Mouse (Mus musculus): Measurements from ENCODE around the gene Il31ra. TPM values are rescaled to one million over a fixed set of nuclear protein-coding genes. Genes with fewer than 3 reads are reported as not detected.
"Not testable (repeated sequence)": the region's sequence is repeated elsewhere in the genome, so short reads cannot be mapped to it uniquely, and the experiment has no call there.

The Il31ra gene
- total RNA-seq (2021), result not detected

GRCm38 (mm10) chr13:112594260-112594659, at the start of gene Il31ra:
Gene Il31ra (minus strand): TSS chr13:112594360.
- DNase-seq (ENCODE audit: low spot score); intact Hi-C loops (cut with DNase I): not testable (repeated sequence)

GRCm38 (mm10) chr13:112642897-112643296, 48.7 kb upstream of the Il31ra start:
- intact Hi-C loops (cut with DNase I), result no loop called here
- no peak for DNase-seq (ENCODE audit: low spot score)

- intact Hi-C loops (cut with DNase I), result no loop called here
- DNase-seq (ENCODE audit: low spot score), result no peak
Observed at GRCm38 (mm10) chr13:112639111-112639510, 45.0 kb upstream of the Il31ra start.

GRCm38 (mm10) chr13:112636498-112636897, 42.3 kb upstream of the Il31ra start:
- DNase-seq (ENCODE audit: low spot score), result no peak
- intact Hi-C loops (cut with DNase I), result no loop called here

GRCm38 (mm10) chr13:112635174-112635837, 41.1 kb upstream of the Il31ra start:
- DNase-seq (ENCODE audit: low spot score), result no peak
- intact Hi-C loops (cut with DNase I), result no loop called here

GRCm38 (mm10) chr13:112625566-112625965, 31.4 kb upstream of the Il31ra start:
- intact Hi-C loops (cut with DNase I), result no loop called here
- no peak for DNase-seq (ENCODE audit: low spot score)

GRCm38 (mm10) chr13:112624622-112625021, 30.5 kb upstream of the Il31ra start:
- DNase-seq (ENCODE audit: low spot score), result no peak
- intact Hi-C loops (cut with DNase I), result no loop called here

- intact Hi-C loops (cut with DNase I), result no loop called here
- DNase-seq (ENCODE audit: low spot score), result no peak
Observed at GRCm38 (mm10) chr13:112623656-112624055, 29.5 kb upstream of the Il31ra start.

GRCm38 (mm10) chr13:112621592-112621991, 27.4 kb upstream of the Il31ra start:
- intact Hi-C loops (cut with DNase I), result no loop called here

GRCm38 (mm10) chr13:112608606-112609005, 14.4 kb upstream of the Il31ra start:
- intact Hi-C loops (cut with DNase I), result no loop called here
- no peak for DNase-seq (ENCODE audit: low spot score)

More at GRCm38 (mm10) chr13:112621592-112621991, 27.4 kb upstream of the Il31ra start:
- no peak for DNase-seq (ENCODE audit: low spot score)

- DNase-seq (ENCODE audit: low spot score), result no peak
- intact Hi-C loops (cut with DNase I), result no loop called here
Observed at GRCm38 (mm10) chr13:112604411-112604810, 10.3 kb upstream of the Il31ra start.

GRCm38 (mm10) chr13:112603839-112604238, 9.7 kb upstream of the Il31ra start:
- intact Hi-C loops (cut with DNase I), result no loop called here
- no peak for DNase-seq (ENCODE audit: low spot score)

GRCm38 (mm10) chr13:112602607-112603006, 8.4 kb upstream of the Il31ra start:
- intact Hi-C loops (cut with DNase I), result no loop called here

GRCm38 (mm10) chr13:112590254-112590653, 3.9 kb downstream of the Il31ra start:
- intact Hi-C loops (cut with DNase I), result no loop called here
- no peak for DNase-seq (ENCODE audit: low spot score)

More at GRCm38 (mm10) chr13:112602607-112603006, 8.4 kb upstream of the Il31ra start:
- DNase-seq (ENCODE audit: low spot score), result no peak

- intact Hi-C loops (cut with DNase I), result no loop called here
- DNase-seq (ENCODE audit: low spot score), result no peak
Observed at GRCm38 (mm10) chr13:112589625-112590024, 4.5 kb downstream of the Il31ra start.

- intact Hi-C loops (cut with DNase I), result no loop called here
- no peak for DNase-seq (ENCODE audit: low spot score)
Observed at GRCm38 (mm10) chr13:112584556-112585237, 9.5 kb downstream of the Il31ra start.

- intact Hi-C loops (cut with DNase I), result no loop called here
- no peak for DNase-seq (ENCODE audit: low spot score)
Observed at GRCm38 (mm10) chr13:112582291-112582690, 11.9 kb downstream of the Il31ra start.

- no peak for DNase-seq (ENCODE audit: low spot score)
- intact Hi-C loops (cut with DNase I), result no loop called here
Observed at GRCm38 (mm10) chr13:112581796-112582195, 12.4 kb downstream of the Il31ra start.

- intact Hi-C loops (cut with DNase I), result no loop called here
- DNase-seq (ENCODE audit: low spot score), result no peak
Observed at GRCm38 (mm10) chr13:112580590-112581320, 13.4 kb downstream of the Il31ra start.

GRCm38 (mm10) chr13:112578041-112578440, 16.1 kb downstream of the Il31ra start:
- DNase-seq (ENCODE audit: low spot score), result peak; percentile 98
- intact Hi-C loops (cut with DNase I), result not testable (repeated sequence)

- intact Hi-C loops (cut with DNase I), result no loop called here
Observed at GRCm38 (mm10) chr13:112573800-112574199, 20.4 kb downstream of the Il31ra start.

More at GRCm38 (mm10) chr13:112573800-112574199, 20.4 kb downstream of the Il31ra start:
- DNase-seq (ENCODE audit: low spot score), result no peak

All from heart, postnatal 25 days (tissue).